Mouse (Mus musculus) heart, adult 2 months (tissue): ENCODE measurements at regions not wholly inside any gene's neighbourhood (a gene's known extent, or its start where the extent isn't known, plus 50 kb on each side); places are given as distances from the start of the nearest gene placed in this dataset.

ENCODE experiments used
- DNase-seq, 2 experiments: peaks; one replicate each; pipeline ENCODE4 v3.0.0; 2021
- H3K27ac ChIP-seq: fragments of 200-600 bp; 2 replicates; pipeline ENCODE4 v1.8.1; 2022
- H3K27me3 ChIP-seq: fragments of 200-500 bp; 2 replicates; pipeline ENCODE4 v1.6.1; 2012; ENCODE audit warnings: mild to moderate bottlenecking, low read length, inconsistent platforms, mixed read lengths; ENCODE audit not compliant: control insufficient read depth, insufficient read depth
- H3K36me3 ChIP-seq: fragments of 200-500 bp; 2 replicates; pipeline ENCODE4 v1.6.1; 2012; ENCODE audit warnings: low read length, inconsistent platforms; ENCODE audit not compliant: control insufficient read depth, insufficient read depth
- H3K4me1 ChIP-seq: fragments of 200-500 bp; 2 replicates; pipeline ENCODE4 v1.6.1; 2011; ENCODE audit warnings: low read length; ENCODE audit not compliant: control insufficient read depth, insufficient read depth
- H3K4me3 ChIP-seq: fragments of 200-600 bp; 2 replicates; pipeline ENCODE4 v1.8.1; 2022
- H3K79me2 ChIP-seq: fragments of 200-500 bp; replicated peaks from 2 replicates; pipeline ENCODE4 v1.6.1; 2012; ENCODE audit warnings: mild to moderate bottlenecking, inconsistent platforms, low read length, moderate library complexity, mixed read lengths; ENCODE audit not compliant: control insufficient read depth, insufficient read depth
- H3K9ac ChIP-seq: fragments of 200-500 bp; 2 replicates; pipeline ENCODE4 v1.6.1; 2012; ENCODE audit warnings: low read depth, mild to moderate bottlenecking, control low read depth, inconsistent platforms, low read length, mixed read lengths
- CTCF ChIP-seq: fragments of 200-600 bp; IDR thresholded peaks from 2 replicates; pipeline ENCODE4 v1.8.1; 2022; ENCODE audit warnings: antibody characterized with exemption, mild to moderate bottlenecking, moderate library complexity
- EP300 ChIP-seq: fragments of 200-500 bp; IDR thresholded peaks from 2 replicates; pipeline ENCODE4 v1.6.1; 2011; ENCODE audit warnings: low read depth, low read length, control low read depth; ENCODE audit not compliant: insufficient read depth
- POLR2A ChIP-seq: fragments of 200-500 bp; IDR thresholded peaks from 2 replicates; pipeline ENCODE4 v1.6.1; 2011; ENCODE audit warnings: mild to moderate bottlenecking, low read depth, low read length, control low read depth; ENCODE audit not compliant: insufficient read depth
- WGBS: fragments of 180-500 bp; shearing (Covaris S2); methylation state at CpG from one replicate; pipeline ENCODE4 v1.1.7; 2018; 5-methylcytosine and 5-hydroxymethylcytosine counted together
- intact Hi-C: fragments of 180-260 bp; cut with DNase I; formaldehyde crosslinking; loops from one replicate; pipeline ENCODE4 v1.15.1; 2025

DNA sequence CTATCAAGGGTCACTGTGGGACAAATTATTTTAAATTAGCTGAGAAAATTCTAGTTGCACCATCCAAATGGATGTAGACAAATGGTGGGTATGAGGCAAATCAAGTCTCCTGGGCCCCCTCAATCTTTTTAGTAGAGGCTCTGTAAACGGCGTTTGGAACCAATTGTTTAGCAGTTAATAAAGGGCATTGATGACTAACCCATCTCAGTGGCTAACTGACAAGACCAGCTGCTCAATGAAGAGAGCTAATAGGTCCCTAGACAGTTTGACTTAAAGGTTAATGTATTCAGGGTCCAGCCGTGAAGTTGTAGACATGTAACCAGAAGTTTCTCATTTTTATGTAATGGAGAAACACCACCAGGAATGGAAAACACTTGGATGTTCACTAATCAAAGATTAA is 332.6 kb upstream of the Gm21961 start:
- DNase-seq, result no peak
- no peaks in the 10 kb centered on the region for H3K36me3 ChIP-seq
- H3K79me2 ChIP-seq, result no peaks in the 10 kb centered on the region
- no peak overlapping the region for H3K4me3 ChIP-seq
- H3K4me1 ChIP-seq, result no peaks in the 10 kb centered on the region
- TF ChIP-seq CTCF, result no peak
- TF ChIP-seq EP300, result no peak
- no peak for TF ChIP-seq POLR2A
- no peak overlapping the region for H3K9ac ChIP-seq
- intact Hi-C loops, result no loop called here
- WGBS, result 82% methylated on average over 3 of the region's 3 CpGs
- no peak overlapping the region for H3K27ac ChIP-seq
- no peaks in the 10 kb centered on the region for H3K27me3 ChIP-seq

- Histone ChIP-seq H3K36me3 (no peaks in the 10 kb centered on the region), H3K79me2 (no peaks in the 10 kb centered on the region), H3K9ac (no peak overlapping the region), H3K27me3 (no peaks in the 10 kb centered on the region), H3K4me1 (no peaks in the 10 kb centered on the region), H3K27ac (no peak overlapping the region), H3K4me3 (no peak overlapping the region)
- no peak for DNase-seq
- WGBS, result 64% methylated on average over 2 of the region's 2 CpGs
- TF ChIP-seq EP300, result no peak
- no peak for TF ChIP-seq POLR2A
- no peak for TF ChIP-seq CTCF
- intact Hi-C loops, result no loop called here
Measured at GRCm38 (mm10) chr15:65342501-65342900, 327.8 kb upstream of the Gm21961 start.

DNA sequence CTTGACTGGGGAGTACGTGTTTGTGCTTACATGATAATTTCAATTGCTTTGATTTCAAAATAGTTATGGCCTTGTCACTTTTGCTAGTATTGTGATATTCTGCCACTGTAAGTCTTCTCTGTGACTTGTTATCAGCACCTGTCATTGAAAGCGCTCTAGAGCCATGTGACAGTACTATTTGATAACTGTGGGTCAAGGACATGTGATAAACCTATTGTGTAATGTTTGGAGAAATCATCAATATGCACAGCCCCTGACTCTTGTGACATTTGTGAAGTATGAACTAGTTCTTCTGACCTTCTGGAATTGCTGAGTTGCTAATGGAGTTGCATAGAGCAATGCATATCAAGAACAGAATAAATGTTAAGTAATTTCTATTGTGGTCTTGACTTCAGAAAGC is 319.4 kb upstream of the Gm21961 start:
- DNase-seq, result no peak
- intact Hi-C loops, result no loop called here
- Histone ChIP-seq H3K27ac (no peak overlapping the region), H3K9ac (no peak overlapping the region), H3K27me3 (no peaks in the 10 kb centered on the region), H3K4me1 (no peaks in the 10 kb centered on the region), H3K79me2 (no peaks in the 10 kb centered on the region), H3K36me3 (no peaks in the 10 kb centered on the region), H3K4me3 (no peak overlapping the region)
- TF ChIP-seq EP300 (no peak), CTCF (no peak), POLR2A (no peak)
- 68% methylated on average over 2 of the region's 2 CpGs for WGBS

- no peak overlapping the region for H3K9ac ChIP-seq
- H3K27ac ChIP-seq, result no peak overlapping the region
- TF ChIP-seq CTCF, result no peak
- TF ChIP-seq EP300, result no peak
- no peak for TF ChIP-seq POLR2A
- DNase-seq, result no peak
- no peak overlapping the region for H3K4me3 ChIP-seq
- no peaks in the 10 kb centered on the region for H3K79me2 ChIP-seq
- no peaks in the 10 kb centered on the region for H3K4me1 ChIP-seq
- 68% methylated on average over 6 of the region's 6 CpGs for WGBS
- H3K27me3 ChIP-seq, result no peaks in the 10 kb centered on the region
- H3K36me3 ChIP-seq, result no peaks in the 10 kb centered on the region
- intact Hi-C loops, result no loop called here
Measured at GRCm38 (mm10) chr15:65308066-65308465, 293.4 kb upstream of the Gm21961 start.

DNA sequence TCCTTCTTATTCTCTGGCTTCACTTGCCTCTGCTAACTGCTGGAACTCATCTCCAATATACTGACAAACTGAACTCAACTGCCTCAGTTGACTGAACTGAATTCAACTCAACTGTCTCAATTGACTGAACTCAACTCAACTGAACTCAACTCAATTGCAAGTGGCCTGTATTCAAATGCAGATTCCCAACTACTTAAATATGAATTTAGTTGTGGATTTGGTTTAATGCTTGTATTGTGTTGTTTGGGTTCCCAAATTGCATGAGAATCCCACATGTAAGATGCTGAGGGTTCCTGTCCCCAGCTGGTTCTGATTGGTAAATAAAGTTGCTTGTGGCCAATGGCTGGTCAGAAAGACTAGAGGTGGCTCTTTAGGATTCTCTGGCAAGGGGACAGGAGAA is 244.1 kb upstream of the Gm21961 start:
- Histone ChIP-seq H3K4me1 (no peaks in the 10 kb centered on the region), H3K4me3 (no peak overlapping the region), H3K36me3 (no peaks in the 10 kb centered on the region), H3K79me2 (no peaks in the 10 kb centered on the region), H3K27ac (no peak overlapping the region), H3K27me3 (no peaks in the 10 kb centered on the region), H3K9ac (no peak overlapping the region)
- intact Hi-C loops, result no loop called here
- TF ChIP-seq POLR2A (no peak), EP300 (no peak), CTCF (no peak)
- DNase-seq, result no peak

GRCm38 (mm10) chr15:65222504-65222903 is 207.8 kb upstream of the Gm21961 start:
- Histone ChIP-seq H3K27me3 (no peaks in the 10 kb centered on the region), H3K79me2 (no peaks in the 10 kb centered on the region), H3K4me3 (no peak overlapping the region), H3K27ac (no peak overlapping the region), H3K4me1 (no peaks in the 10 kb centered on the region), H3K36me3 (no peaks in the 10 kb centered on the region), H3K9ac (no peak overlapping the region)
- no peak for TF ChIP-seq POLR2A
- no peak for TF ChIP-seq EP300
- TF ChIP-seq CTCF, result no peak
- no peak for DNase-seq
- intact Hi-C loops, result no loop called here

GRCm38 (mm10) chr15:65217908-65218307 is 203.2 kb upstream of the Gm21961 start:
- Histone ChIP-seq H3K4me1 (no peaks in the 10 kb centered on the region), H3K27me3 (no peaks in the 10 kb centered on the region), H3K79me2 (no peaks in the 10 kb centered on the region), H3K36me3 (no peaks in the 10 kb centered on the region), H3K4me3 (no peak overlapping the region), H3K9ac (no peak overlapping the region), H3K27ac (no peak overlapping the region)
- TF ChIP-seq POLR2A, result no peak
- no peak for TF ChIP-seq CTCF
- TF ChIP-seq EP300, result no peak
- 92% methylated on average over 2 of the region's 2 CpGs for WGBS
- intact Hi-C loops, result no loop called here
- DNase-seq, result no peak
